Mouse (Mus musculus): ENCODE measurements at regions not wholly inside any gene's neighbourhood (a gene's known extent, or its start where the extent isn't known, plus 50 kb on each side); places are given as distances from the start of the nearest gene placed in this dataset.

DNA sequence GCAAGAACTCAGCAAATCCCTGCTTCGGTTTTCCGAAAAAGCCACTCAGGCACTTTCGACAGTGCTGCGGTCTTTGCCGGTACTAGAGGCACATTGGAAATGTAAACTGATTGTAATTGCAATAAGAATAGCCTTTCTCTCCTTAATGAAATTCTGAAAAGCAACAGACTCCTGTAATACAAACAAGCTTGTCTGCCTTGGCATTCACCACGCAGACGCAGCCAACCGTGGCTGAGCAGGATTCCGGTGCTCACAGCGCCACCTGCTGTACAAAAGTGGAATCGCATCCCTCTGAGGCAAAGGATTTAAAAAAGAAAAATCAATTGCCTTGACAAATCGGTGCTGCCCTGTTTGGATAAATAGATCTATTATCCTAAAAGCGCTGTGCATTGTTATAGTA lies 2395.2 kb upstream of the 5930422O12Rik start:
- H3K4me1 ChIP-seq (ENCODE audit: control insufficient read depth, insufficient read depth, low read length): no peaks in the 10 kb centered on the region
- H3K27me3 ChIP-seq (ENCODE audit: control insufficient read depth, insufficient read depth, low read length): no peaks in the 10 kb centered on the region
- H3K79me2 ChIP-seq (replicated peaks; ENCODE audit: control insufficient read depth, insufficient read depth, low read length): no peaks in the 10 kb centered on the region
- H3K27ac ChIP-seq: peak overlapping the region; percentile 70
- peak; percentile 76 to 89 for DNase-seq
- peak overlapping the region; percentile 47 for H3K4me3 ChIP-seq
- H3K9ac ChIP-seq (ENCODE audit: low read depth, low read length): 0 out of 2 replicates have a peak overlapping the region, but pooled peaks have one; percentile 18
- WGBS: 4% methylated on average over 13 of the region's 13 CpGs
- no peaks in the 10 kb centered on the region for H3K36me3 ChIP-seq (ENCODE audit: control insufficient read depth, insufficient read depth, low read length)
- TF ChIP-seq EP300 (IDR thresholded peaks at IDR 0.05; ENCODE audit: insufficient read depth, low read depth, low read length): no peak
- no peak; the same call in 1 of the 2 replicates for TF ChIP-seq CTCF (IDR thresholded peaks at IDR 0.05)
- no peak for TF ChIP-seq POLR2A (IDR thresholded peaks at IDR 0.05; ENCODE audit: insufficient read depth, low read depth, low read length)
- intact Hi-C loops (cut with DNase I): loop anchor here (10.0 kb wide), 1 partner anchor 112 kb away; no protein-coding TSS in a partner anchor

DNA sequence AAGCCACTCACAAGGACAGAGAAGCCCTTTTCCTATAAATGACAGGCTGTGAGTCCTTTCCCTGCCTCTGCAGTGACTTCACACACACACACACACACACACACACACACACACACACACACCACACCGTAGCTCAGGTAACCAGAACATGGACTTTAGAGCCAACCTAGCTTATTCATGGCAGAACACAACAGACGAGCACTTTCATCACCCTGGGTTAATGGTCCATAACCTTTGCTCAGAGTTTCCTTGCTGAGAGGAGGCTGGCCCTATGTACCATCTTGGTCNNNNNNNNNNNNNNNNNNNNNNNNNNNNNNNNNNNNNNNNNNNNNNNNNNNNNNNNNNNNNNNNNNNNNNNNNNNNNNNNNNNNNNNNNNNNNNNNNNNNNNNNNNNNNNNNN lies 2391.6 kb upstream of the 5930422O12Rik start:
- H3K4me1 ChIP-seq (ENCODE audit: control insufficient read depth, insufficient read depth, low read length): no peaks in the 10 kb centered on the region
- no peak overlapping the region for H3K27ac ChIP-seq
- no peak for DNase-seq
- no peaks in the 10 kb centered on the region for H3K27me3 ChIP-seq (ENCODE audit: control insufficient read depth, insufficient read depth, low read length)
- TF ChIP-seq CTCF (IDR thresholded peaks at IDR 0.05) (no peak), EP300 (IDR thresholded peaks at IDR 0.05; ENCODE audit: insufficient read depth, low read depth, low read length) (no peak), POLR2A (IDR thresholded peaks at IDR 0.05; ENCODE audit: insufficient read depth, low read depth, low read length) (no peak)
- WGBS: 69% methylated on average over 2 of the region's 2 CpGs
- H3K4me3 ChIP-seq: no peak overlapping the region
- H3K36me3 ChIP-seq (ENCODE audit: control insufficient read depth, insufficient read depth, low read length): no peaks in the 10 kb centered on the region
- no peaks in the 10 kb centered on the region for H3K79me2 ChIP-seq (replicated peaks; ENCODE audit: control insufficient read depth, insufficient read depth, low read length)
- intact Hi-C loops (cut with DNase I): loop anchor here (10.0 kb wide), 1 partner anchor 108 kb away; no protein-coding TSS in a partner anchor
- H3K9ac ChIP-seq (ENCODE audit: low read depth, low read length): no peak overlapping the region
